Comparison of ENCODE assay signal across 18 mouse cellular contexts in the genomic region with DNA sequence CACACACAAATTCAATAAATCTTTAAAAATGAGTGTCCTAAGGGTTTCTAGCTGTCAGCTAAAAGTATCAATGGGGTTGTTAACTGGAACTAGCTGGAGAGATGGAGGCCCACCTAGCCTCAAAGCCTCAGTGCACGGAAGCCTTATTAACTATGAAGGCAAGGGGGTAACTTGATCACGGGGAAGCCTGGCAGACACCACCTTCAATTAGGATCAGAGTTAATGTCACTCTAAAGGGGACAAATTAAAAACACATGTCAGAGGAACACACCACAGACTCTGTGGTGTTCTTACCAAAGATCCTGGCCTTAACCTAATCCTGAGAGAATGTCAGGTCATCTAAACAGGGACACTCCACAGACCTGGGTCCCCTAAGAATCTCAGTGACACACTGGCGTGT.
"Had no signal": no experiment of that assay in that cellular context is flagged by ENCODE, and none has a peak within 500 bp of the region (broad histone marks: within the 10 kb centered on the region; RNA-seq: fewer than 3 reads in every experiment).

No protein-coding gene starts in this region.

- H3K4me3 ChIP-seq: midbrain, embryonic 10.5 days; midbrain, embryonic 12.5 days; myocyte; neural tube, embryonic 13.5 days; neural tube, embryonic 15.5 days had no signal

- H3K27ac ChIP-seq: midbrain, embryonic 10.5 days; midbrain, embryonic 12.5 days; neural tube, embryonic 13.5 days; neural tube, embryonic 15.5 days had no signal

- H3K4me2 ChIP-seq: lung, embryonic 14.5 days; midbrain, embryonic 12.5 days; neural tube, embryonic 13.5 days; neural tube, embryonic 15.5 days had no signal

- ATAC-seq: midbrain, embryonic 16.5 days had no signal

- H3K36me3 ChIP-seq: midbrain, embryonic 10.5 days; midbrain, embryonic 12.5 days; neural tube, embryonic 13.5 days; neural tube, embryonic 15.5 days had no signal

- H3K9ac ChIP-seq: lung, embryonic 14.5 days; midbrain, embryonic 12.5 days; neural tube, embryonic 13.5 days; neural tube, embryonic 15.5 days had no signal

- DNase-seq: lung, embryonic 14.5 days; lung, postnatal 10 days; lung, postnatal 4 days; midbrain, embryonic 14.5 days; retina, postnatal 1 day; right cerebral cortex, adult 18-20 months; right cerebral cortex, postnatal 25 days; right cerebral cortex, postnatal 4 days; spleen, adult 18-20 months; thymus, adult 18-20 months; thymus, postnatal 25 days; thymus, postnatal 4 days had no signal

- H3K4me1 ChIP-seq: midbrain, embryonic 12.5 days; neural tube, embryonic 15.5 days had no signal

- H3K9me3 ChIP-seq: midbrain, embryonic 10.5 days; midbrain, embryonic 12.5 days; neural tube, embryonic 13.5 days; neural tube, embryonic 15.5 days had no signal

- H3K27me3 ChIP-seq: midbrain, embryonic 12.5 days; neural tube, embryonic 13.5 days; neural tube, embryonic 15.5 days had no signal
